Mouse (Mus musculus): ENCODE results near the gene Pdgfa. TPM values are rescaled to one million over a fixed set of nuclear protein-coding genes. Genes with fewer than 3 reads are reported as not detected.

The Pdgfa gene
- polyA plus RNA-seq, 1 experiment from 2014 or later, result 61.2 TPM

- WGBS, result 64% methylated on average over 8 of the region's 8 CpGs
- H3K4me3 ChIP-seq (ENCODE audit: low read depth, low read length), result no peak overlapping the region
- no peaks in the 10 kb centered on the region for H3K4me1 ChIP-seq (ENCODE audit: control insufficient read depth, insufficient read depth, low read length)
- H3K9ac ChIP-seq (replicated peaks; ENCODE audit: low read depth, low read length), result no peak overlapping the region
- no peaks in the 10 kb centered on the region for H3K9me3 ChIP-seq (ENCODE audit: control insufficient read depth, low read depth, low read length)
- H3K36me3 ChIP-seq (ENCODE audit: control insufficient read depth, insufficient read depth, low read length), result peaks cover 17% of the 10 kb centered on the region; the same call in 1 of the 2 replicates
- H3K27me3 ChIP-seq (ENCODE audit: control insufficient read depth, insufficient read depth, low read length), result no peaks in the 10 kb centered on the region
- no peak for ATAC-seq (ENCODE audit: insufficient number of reproducible peaks, insufficient read depth, low FRiP score, low read depth)
- H3K4me2 ChIP-seq (replicated peaks; ENCODE audit: low read depth, low read length), result no peak overlapping the region
- no peak overlapping the region for H3K27ac ChIP-seq (ENCODE audit: low read length)
These were observed 17.3 kb downstream of the Pdgfa start for GRCm38 (mm10) chr5:138979840-138980239.

DNA sequence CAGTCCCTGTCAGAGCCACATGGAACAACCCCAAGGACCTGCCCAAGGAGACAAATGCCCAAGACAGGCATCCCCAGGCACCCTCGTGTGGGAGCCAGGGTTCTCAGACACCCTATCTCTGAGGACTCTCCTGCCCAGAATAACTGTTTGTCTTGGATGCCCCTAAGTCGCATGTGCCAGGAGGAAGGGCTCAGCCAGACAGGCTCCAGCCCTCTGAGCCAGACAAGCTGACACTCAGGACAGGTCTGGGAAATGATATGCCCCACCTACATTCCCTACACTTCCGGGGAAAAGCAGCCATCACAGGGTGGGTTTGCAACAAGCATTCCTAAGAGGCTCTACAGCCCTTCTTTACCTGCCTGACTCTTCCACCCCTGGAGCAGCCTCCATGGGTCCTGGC is 19.4 kb downstream of the Pdgfa start:
- Histone ChIP-seq H3K4me3 (ENCODE audit: low read depth, low read length) (no peak overlapping the region), H3K4me1 (ENCODE audit: control insufficient read depth, insufficient read depth, low read length) (no peaks in the 10 kb centered on the region), H3K4me2 (replicated peaks; ENCODE audit: low read depth, low read length) (no peak overlapping the region), H3K27ac (ENCODE audit: low read length) (no peak overlapping the region), H3K9me3 (ENCODE audit: control insufficient read depth, low read depth, low read length) (no peaks in the 10 kb centered on the region), H3K36me3 (ENCODE audit: control insufficient read depth, insufficient read depth, low read length) (peaks cover 10% of the 10 kb centered on the region; the same call in 1 of the 2 replicates), H3K27me3 (ENCODE audit: control insufficient read depth, insufficient read depth, low read length) (no peaks in the 10 kb centered on the region), H3K9ac (replicated peaks; ENCODE audit: low read depth, low read length) (no peak overlapping the region)
- WGBS, result 42% methylated on average over 3 of the region's 3 CpGs
- no peak for ATAC-seq (ENCODE audit: insufficient number of reproducible peaks, insufficient read depth, low FRiP score, low read depth)

GRCm38 (mm10) chr5:138974911-138975485 is 22.2 kb downstream of the Pdgfa start:
- no peak for ATAC-seq (ENCODE audit: insufficient number of reproducible peaks, insufficient read depth, low FRiP score, low read depth)
- 93% methylated on average over 8 of the region's 8 CpGs for WGBS
- Histone ChIP-seq H3K9me3 (ENCODE audit: control insufficient read depth, low read depth, low read length) (no peaks in the 10 kb centered on the region), H3K4me1 (ENCODE audit: control insufficient read depth, insufficient read depth, low read length) (peaks cover 9% of the 10 kb centered on the region), H3K27me3 (ENCODE audit: control insufficient read depth, insufficient read depth, low read length) (no peaks in the 10 kb centered on the region), H3K4me3 (ENCODE audit: low read depth, low read length) (no peak overlapping the region), H3K27ac (ENCODE audit: low read length) (no peak overlapping the region), H3K9ac (replicated peaks; ENCODE audit: low read depth, low read length) (no peak overlapping the region), H3K4me2 (replicated peaks; ENCODE audit: low read depth, low read length) (no peak overlapping the region), H3K36me3 (ENCODE audit: control insufficient read depth, insufficient read depth, low read length) (peaks cover 9% of the 10 kb centered on the region; the same call in 1 of the 2 replicates)

DNA sequence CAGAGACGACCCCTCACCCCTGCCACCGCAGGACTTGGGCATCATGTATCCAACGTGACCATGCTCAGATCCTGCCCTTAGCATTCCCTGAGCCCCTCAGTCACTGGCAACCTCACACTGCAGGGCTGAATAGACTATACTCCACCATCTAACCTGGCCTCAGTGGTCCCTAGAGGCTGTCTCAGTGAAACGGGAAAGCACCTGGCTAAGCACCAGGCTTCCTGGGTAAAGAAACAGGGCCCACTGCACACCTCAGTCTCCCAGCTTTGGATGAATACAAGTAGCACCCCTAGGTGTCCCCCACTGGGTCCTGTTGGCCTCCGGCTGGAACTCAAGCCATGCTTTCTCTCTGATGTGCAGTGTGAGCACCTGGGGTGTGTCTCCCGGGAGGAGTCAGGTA is 23.7 kb downstream of the Pdgfa start:
- Histone ChIP-seq H3K9ac (replicated peaks; ENCODE audit: low read depth, low read length) (no peak overlapping the region), H3K4me3 (ENCODE audit: low read depth, low read length) (no peak overlapping the region), H3K27me3 (ENCODE audit: control insufficient read depth, insufficient read depth, low read length) (no peaks in the 10 kb centered on the region), H3K27ac (ENCODE audit: low read length) (no peak overlapping the region), H3K4me2 (replicated peaks; ENCODE audit: low read depth, low read length) (no peak overlapping the region), H3K36me3 (ENCODE audit: control insufficient read depth, insufficient read depth, low read length) (peaks cover 9% of the 10 kb centered on the region; the same call in 1 of the 2 replicates), H3K4me1 (ENCODE audit: control insufficient read depth, insufficient read depth, low read length) (peaks cover 9% of the 10 kb centered on the region), H3K9me3 (ENCODE audit: control insufficient read depth, low read depth, low read length) (no peaks in the 10 kb centered on the region)
- ATAC-seq (ENCODE audit: insufficient number of reproducible peaks, insufficient read depth, low FRiP score, low read depth), result no peak
- 82% methylated on average over 6 of the region's 6 CpGs for WGBS

GRCm38 (mm10) chr5:138971405-138971804 is 25.8 kb downstream of the Pdgfa start:
- no peaks in the 10 kb centered on the region for H3K27me3 ChIP-seq (ENCODE audit: control insufficient read depth, insufficient read depth, low read length)
- H3K9ac ChIP-seq (replicated peaks; ENCODE audit: low read depth, low read length), result no peak overlapping the region
- 76% methylated on average over 9 of the region's 9 CpGs for WGBS
- peaks cover 4% of the 10 kb centered on the region; the same call in 1 of the 2 replicates for H3K36me3 ChIP-seq (ENCODE audit: control insufficient read depth, insufficient read depth, low read length)
- H3K4me3 ChIP-seq (ENCODE audit: low read depth, low read length), result no peak overlapping the region
- peaks cover 11% of the 10 kb centered on the region for H3K4me1 ChIP-seq (ENCODE audit: control insufficient read depth, insufficient read depth, low read length)
- ATAC-seq (ENCODE audit: insufficient number of reproducible peaks, insufficient read depth, low FRiP score, low read depth), result no peak
- H3K27ac ChIP-seq (ENCODE audit: low read length), result no peak overlapping the region
- no peak overlapping the region for H3K4me2 ChIP-seq (replicated peaks; ENCODE audit: low read depth, low read length)
- no peaks in the 10 kb centered on the region for H3K9me3 ChIP-seq (ENCODE audit: control insufficient read depth, low read depth, low read length)

GRCm38 (mm10) chr5:138970056-138970490 is 27.1 kb downstream of the Pdgfa start:
- H3K9me3 ChIP-seq (ENCODE audit: control insufficient read depth, low read depth, low read length), result no peaks in the 10 kb centered on the region
- H3K9ac ChIP-seq (replicated peaks; ENCODE audit: low read depth, low read length), result no peak overlapping the region
- H3K27ac ChIP-seq (ENCODE audit: low read length), result no peak overlapping the region
- H3K4me3 ChIP-seq (ENCODE audit: low read depth, low read length), result no peak overlapping the region
- ATAC-seq (ENCODE audit: insufficient number of reproducible peaks, insufficient read depth, low FRiP score, low read depth), result no peak
- H3K27me3 ChIP-seq (ENCODE audit: control insufficient read depth, insufficient read depth, low read length), result no peaks in the 10 kb centered on the region
- no peaks in the 10 kb centered on the region for H3K36me3 ChIP-seq (ENCODE audit: control insufficient read depth, insufficient read depth, low read length)
- no peak overlapping the region for H3K4me2 ChIP-seq (replicated peaks; ENCODE audit: low read depth, low read length)
- 40% methylated on average over 7 of the region's 7 CpGs for WGBS
- peaks cover 24% of the 10 kb centered on the region for H3K4me1 ChIP-seq (ENCODE audit: control insufficient read depth, insufficient read depth, low read length)

DNA sequence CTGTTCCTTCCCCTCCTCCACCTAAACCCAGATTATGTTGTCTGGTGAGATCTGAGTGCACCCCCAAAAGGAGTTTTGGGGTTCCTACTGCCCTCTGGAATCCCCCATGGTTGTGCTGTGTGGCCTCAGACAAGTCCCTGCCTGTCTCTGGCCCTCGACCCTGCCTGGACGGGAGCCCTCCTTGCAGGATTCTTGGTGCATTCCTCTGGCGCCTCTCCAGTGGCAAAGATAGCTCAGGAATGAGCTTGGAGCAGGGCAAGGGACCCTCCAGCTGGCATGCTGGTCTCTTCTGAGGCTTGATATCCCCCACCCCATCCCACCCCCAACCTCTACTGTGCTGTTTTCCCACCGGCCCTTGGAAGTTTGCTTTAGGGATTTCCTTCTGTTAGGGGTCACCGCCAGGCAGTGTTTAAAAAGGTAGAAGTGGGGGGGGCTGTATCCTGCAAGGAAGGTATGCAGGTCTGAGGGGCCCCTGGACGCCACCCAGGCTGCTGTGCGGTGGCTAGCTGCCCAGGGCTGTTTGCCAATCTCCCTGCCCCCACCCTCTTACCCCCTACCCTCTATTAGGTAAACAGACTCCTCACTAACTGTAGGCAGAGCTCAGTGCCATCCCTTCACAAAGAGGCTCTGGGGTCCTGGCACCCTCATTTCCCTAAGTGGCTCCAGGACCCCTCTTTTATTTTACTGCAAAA is 31.0 kb downstream of the Pdgfa start:
- no peak overlapping the region for H3K9ac ChIP-seq (replicated peaks; ENCODE audit: low read depth, low read length)
- WGBS, result 19% methylated on average over 7 of the region's 7 CpGs

GRCm38 (mm10) chr5:138965590-138965989 is 31.6 kb downstream of the Pdgfa start:
- Histone ChIP-seq H3K4me3 (ENCODE audit: low read depth, low read length) (no peak overlapping the region), H3K9me3 (ENCODE audit: control insufficient read depth, low read depth, low read length) (no peaks in the 10 kb centered on the region), H3K27me3 (ENCODE audit: control insufficient read depth, insufficient read depth, low read length) (no peaks in the 10 kb centered on the region), H3K9ac (replicated peaks; ENCODE audit: low read depth, low read length) (no peak overlapping the region), H3K4me1 (ENCODE audit: control insufficient read depth, insufficient read depth, low read length) (peaks cover 20% of the 10 kb centered on the region), H3K4me2 (replicated peaks; ENCODE audit: low read depth, low read length) (no peak overlapping the region), H3K36me3 (ENCODE audit: control insufficient read depth, insufficient read depth, low read length) (no peaks in the 10 kb centered on the region), H3K27ac (ENCODE audit: low read length) (no peak overlapping the region)
- ATAC-seq (ENCODE audit: insufficient number of reproducible peaks, insufficient read depth, low FRiP score, low read depth), result no peak
- 85% methylated on average over 2 of the region's 2 CpGs for WGBS

More for the DNA sequence above, 31.0 kb downstream of the Pdgfa start:
- ATAC-seq (ENCODE audit: insufficient number of reproducible peaks, insufficient read depth, low FRiP score, low read depth), result no peak
- H3K9me3 ChIP-seq (ENCODE audit: control insufficient read depth, low read depth, low read length), result no peaks in the 10 kb centered on the region
- no peak overlapping the region for H3K27ac ChIP-seq (ENCODE audit: low read length)
- peaks cover 24% of the 10 kb centered on the region for H3K4me1 ChIP-seq (ENCODE audit: control insufficient read depth, insufficient read depth, low read length)
- H3K4me3 ChIP-seq (ENCODE audit: low read depth, low read length), result no peak overlapping the region
- H3K27me3 ChIP-seq (ENCODE audit: control insufficient read depth, insufficient read depth, low read length), result no peaks in the 10 kb centered on the region
- H3K4me2 ChIP-seq (replicated peaks; ENCODE audit: low read depth, low read length), result no peak overlapping the region
- no peaks in the 10 kb centered on the region for H3K36me3 ChIP-seq (ENCODE audit: control insufficient read depth, insufficient read depth, low read length)
